Mouse (Mus musculus) olfactory bulb, adult 2 months (tissue): ENCODE measurements around the gene Map3k12. TPM values are rescaled to one million over a fixed set of nuclear protein-coding genes. Genes with fewer than 3 reads are reported as not detected.
A peak's percentile ranks its signal among the peaks of the same experiment; 100 is the strongest.

Source experiments
- H3K27ac ChIP-seq: fragments of 200-500 bp; 2 replicates; pipeline ENCODE4 v1.5.1; 2012; ENCODE audit warnings: low read depth, low read length; ENCODE audit not compliant: insufficient read depth
- H3K4me1 ChIP-seq: fragments of 200-500 bp; 2 replicates; pipeline ENCODE4 v1.6.1; 2012; ENCODE audit warnings: low read length; ENCODE audit not compliant: control insufficient read depth, insufficient read depth
- H3K4me3 ChIP-seq: fragments of 200-500 bp; 2 replicates; pipeline ENCODE4 v1.5.1; 2012; ENCODE audit warnings: mild to moderate bottlenecking, low read depth, low read length, moderate library complexity; ENCODE audit not compliant: insufficient read depth
- CTCF ChIP-seq: fragments of 200-500 bp; IDR thresholded peaks from 2 replicates; pipeline ENCODE4 v1.5.1; 2012; ENCODE audit warnings: low read depth, mild to moderate bottlenecking, low read length, moderate library complexity; ENCODE audit not compliant: insufficient read depth
- POLR2A ChIP-seq: fragments of 200-500 bp; IDR thresholded peaks from 2 replicates; pipeline ENCODE4 v1.6.1; 2012; ENCODE audit warnings: mild to moderate bottlenecking, low read depth, low read length, moderate library complexity; ENCODE audit not compliant: insufficient read depth
- whole genome bisulfite sequencing: fragments of 180-500 bp; shearing (Covaris S2); methylation state at CpG from one replicate; pipeline ENCODE4 v1.1.7; 2018; 5-methylcytosine and 5-hydroxymethylcytosine counted together
- polyA plus RNA-seq: library from polyadenylated mRNA; stranded (reverse); fragments of >200 nt; gene quantifications from 2 replicates; pipeline ENCODE4 v1.2.4, GENCODE M21; 2012; ENCODE audit warnings: low replicate concordance; ENCODE audit not compliant: missing spikeins, insufficient read depth, insufficient read length

Map3k12 gene
- polyA plus RNA-seq, 1 experiment: not detected

DNA sequence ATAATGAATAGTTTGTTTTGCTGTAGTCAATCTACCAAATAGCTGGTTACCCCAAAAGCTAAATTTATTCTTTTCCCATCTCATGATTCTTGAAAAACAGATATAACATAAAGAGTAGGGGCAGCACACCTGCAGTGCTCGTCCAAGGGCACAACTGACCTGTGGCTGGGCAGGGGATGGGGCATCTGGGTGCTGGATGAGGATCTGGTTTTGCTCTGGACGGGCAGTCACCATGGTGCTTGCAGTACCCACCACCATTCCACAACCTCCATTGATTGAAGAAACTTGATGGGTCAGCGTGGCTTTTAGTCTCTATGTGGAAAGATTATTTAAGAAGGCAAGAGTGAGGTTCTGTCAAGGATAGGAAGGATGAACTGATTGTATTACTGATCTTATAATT, 29.4 kb upstream of the Map3k12 start:
- 72% methylated on average over 3 of the region's 3 CpGs for WGBS
- TF ChIP-seq CTCF (no peak), POLR2A (no peak)
- Histone ChIP-seq H3K4me3 (no peak overlapping the region), H3K4me1 (peaks cover 5% of the 10 kb centered on the region), H3K27ac (no peak overlapping the region)

DNA sequence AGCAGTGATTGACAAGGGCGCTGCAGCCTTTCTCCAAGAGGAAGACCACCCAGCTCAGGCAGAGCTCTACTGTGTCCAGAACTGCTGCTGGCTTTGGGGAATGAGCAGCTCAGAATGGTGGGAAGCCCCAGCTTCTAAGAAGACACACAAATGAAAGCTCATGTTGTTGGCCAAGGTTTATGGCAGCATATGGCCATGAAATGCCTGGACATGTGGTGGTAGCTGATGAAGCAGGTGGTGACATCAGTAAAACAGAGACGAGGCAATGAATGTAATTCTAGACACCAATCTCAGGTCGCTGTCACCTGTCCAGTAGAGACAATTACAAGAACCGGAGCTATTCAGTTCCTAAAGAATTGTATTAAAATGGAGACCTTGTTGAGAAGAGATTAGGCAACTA, 27.9 kb upstream of the Map3k12 start:
- TF ChIP-seq CTCF (no peak), POLR2A (no peak)
- WGBS: 93% methylated on average over 4 of the region's 4 CpGs
- Histone ChIP-seq H3K4me3 (no peak overlapping the region), H3K27ac (no peak overlapping the region), H3K4me1 (peaks cover 5% of the 10 kb centered on the region)

DNA sequence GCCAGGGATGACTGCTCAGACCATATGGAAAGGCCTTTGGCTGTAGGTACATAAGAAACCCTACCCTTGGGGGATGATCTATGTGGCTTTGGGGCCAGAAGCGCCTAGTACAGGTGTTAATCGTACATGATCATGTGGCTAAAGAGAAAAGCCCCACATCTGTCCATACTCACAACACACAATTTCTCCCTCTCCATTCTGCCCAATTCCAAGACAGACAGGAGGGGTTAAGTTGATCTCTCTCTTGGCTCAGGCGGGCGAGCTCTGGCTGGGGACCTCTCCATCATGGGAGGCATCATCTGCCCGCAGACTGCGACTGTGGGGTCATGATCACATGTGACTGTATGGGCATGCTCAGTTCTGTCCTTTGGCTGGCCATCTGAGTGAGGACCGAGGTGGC, 17.1 kb upstream of the Map3k12 start:
- 93% methylated on average over 7 of the region's 7 CpGs for WGBS
- no peaks in the 10 kb centered on the region for H3K4me1 ChIP-seq
- no peak overlapping the region for H3K4me3 ChIP-seq
- TF ChIP-seq CTCF (no peak), POLR2A (no peak)
- no peak overlapping the region for H3K27ac ChIP-seq

DNA sequence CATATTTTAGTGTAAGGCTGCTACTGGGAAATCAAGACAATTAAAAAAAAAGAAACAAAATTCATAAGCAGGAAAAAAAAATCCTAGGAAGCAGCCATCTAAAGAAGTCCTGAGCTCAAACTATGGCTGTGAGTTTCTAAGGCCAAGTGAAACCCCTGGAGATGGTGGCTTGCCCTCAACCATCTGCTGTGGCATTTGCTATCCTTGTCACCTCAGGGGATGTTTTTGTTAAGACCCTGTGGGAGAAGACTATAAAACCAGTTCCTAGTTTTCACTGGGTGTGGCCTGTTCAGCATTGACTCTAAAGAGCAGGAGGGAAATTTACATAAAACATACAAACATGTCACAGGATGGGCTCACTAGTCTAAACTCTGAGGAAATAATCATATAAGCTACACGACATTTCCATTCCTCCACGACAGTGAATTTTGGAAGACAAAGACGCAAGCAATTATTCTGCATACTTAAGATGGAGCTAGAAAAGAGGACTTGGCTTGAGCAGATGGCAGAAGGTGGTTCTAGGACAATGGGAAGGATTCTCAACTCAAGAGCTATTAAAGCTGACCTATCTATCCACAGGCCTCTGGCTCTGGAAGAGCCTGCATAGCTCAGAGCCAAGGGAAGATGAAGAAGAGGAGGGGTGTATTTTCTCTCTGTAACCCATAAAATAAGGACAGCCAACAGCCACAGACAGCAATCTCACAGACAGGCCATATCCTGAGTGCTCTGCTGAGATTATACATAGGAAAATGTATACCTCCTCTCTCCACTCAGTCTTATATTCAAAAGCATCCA, 15.4 kb upstream of the Map3k12 start:
- Histone ChIP-seq H3K4me1 (no peaks in the 10 kb centered on the region), H3K4me3 (no peak overlapping the region), H3K27ac (no peak overlapping the region)
- WGBS: 88% methylated on average over 3 of the region's 3 CpGs
- no peak for TF ChIP-seq CTCF
- TF ChIP-seq POLR2A: no peak

DNA sequence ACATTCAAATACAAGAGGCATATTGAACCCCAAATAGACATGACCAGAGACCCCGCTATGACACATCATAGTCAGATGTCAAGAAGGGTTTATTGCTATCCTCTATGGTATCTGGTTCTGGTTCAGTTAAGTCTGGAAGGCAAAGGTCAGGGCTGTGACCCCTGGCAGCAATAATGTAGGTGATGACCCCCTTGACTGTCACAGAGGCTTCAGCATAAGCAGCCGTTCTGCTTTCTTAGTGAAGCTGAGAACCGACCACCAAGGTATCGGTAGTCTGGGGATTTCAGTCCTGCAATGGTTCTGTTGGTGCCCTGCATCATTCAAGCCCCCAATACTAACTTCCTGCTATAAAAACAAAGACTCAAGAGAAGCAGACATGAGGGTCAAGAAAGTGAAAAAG, 14.7 kb upstream of the Map3k12 start:
- TF ChIP-seq POLR2A (no peak), CTCF (no peak)
- Histone ChIP-seq H3K4me1 (no peaks in the 10 kb centered on the region), H3K27ac (no peak overlapping the region), H3K4me3 (no peak overlapping the region)
- 93% methylated on average over 4 of the region's 4 CpGs for WGBS

DNA sequence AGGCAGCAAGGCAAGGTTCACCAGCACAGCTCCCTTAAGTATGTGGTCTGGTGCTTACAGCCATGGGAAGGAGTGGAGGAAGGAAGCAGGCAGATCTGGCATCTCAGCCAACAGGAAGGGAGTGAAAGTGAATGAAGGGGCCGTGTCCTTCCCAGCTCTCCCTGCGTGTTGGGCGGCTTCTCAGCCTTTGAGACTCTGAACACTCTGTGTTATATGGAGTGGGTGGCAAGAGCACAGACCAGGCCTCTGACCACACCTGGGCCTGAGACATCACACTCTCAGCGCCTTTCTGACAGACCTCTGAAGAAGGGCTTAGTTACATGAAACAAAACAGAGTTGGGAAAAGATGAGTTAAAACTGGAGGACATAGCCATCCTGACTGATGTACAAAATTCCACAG, 13.7 kb upstream of the Map3k12 start:
- no peaks in the 10 kb centered on the region for H3K4me1 ChIP-seq
- H3K27ac ChIP-seq: no peak overlapping the region
- H3K4me3 ChIP-seq: no peak overlapping the region
- TF ChIP-seq CTCF (no peak), POLR2A (no peak)
- WGBS: 85% methylated on average over 4 of the region's 4 CpGs

DNA sequence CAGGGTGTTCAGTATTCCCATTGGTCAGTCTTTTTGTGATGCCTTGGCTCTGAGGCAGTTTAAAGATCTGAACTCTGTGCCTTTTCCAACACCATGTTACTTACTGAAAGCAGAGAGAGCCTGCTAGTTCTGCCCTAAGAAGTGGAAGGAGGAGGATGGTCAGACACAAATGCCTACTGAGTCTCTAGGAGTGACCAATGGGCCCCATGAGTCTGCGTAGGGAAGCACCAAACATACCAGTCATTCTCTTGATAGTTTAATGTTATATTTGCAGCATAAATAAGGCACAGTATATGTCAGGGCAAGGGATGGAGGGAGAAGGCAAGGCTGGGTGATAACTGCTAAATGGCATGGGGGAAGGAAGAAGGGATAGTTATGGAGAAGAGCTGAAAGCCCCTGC, 11.5 kb upstream of the Map3k12 start:
- Histone ChIP-seq H3K4me3 (no peak overlapping the region), H3K4me1 (no peaks in the 10 kb centered on the region), H3K27ac (no peak overlapping the region)
- TF ChIP-seq POLR2A: no peak
- TF ChIP-seq CTCF: no peak
- 97% methylated on average over 1 of the region's 1 CpGs for WGBS

DNA sequence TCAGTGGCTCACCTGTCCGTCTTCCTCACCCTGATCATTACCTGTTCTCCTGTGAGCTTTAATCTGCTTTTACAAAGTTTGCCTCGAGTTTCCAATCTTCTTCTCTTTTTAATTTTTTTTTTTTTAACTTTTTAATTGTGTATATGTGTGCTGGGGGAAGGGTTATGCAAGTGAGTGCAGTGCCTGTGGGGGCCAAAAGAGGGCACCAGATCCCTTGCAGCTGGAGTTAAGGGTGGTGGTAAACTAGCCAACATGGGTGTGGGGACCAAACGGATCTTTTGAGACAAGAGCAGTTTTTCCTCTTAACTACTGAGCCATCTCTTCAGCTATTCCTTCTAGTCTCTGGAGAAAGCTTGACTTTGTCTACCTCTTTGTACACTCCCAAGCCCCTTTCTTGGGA, 11.1 kb upstream of the Map3k12 start:
- Histone ChIP-seq H3K27ac (no peak overlapping the region), H3K4me3 (no peak overlapping the region), H3K4me1 (no peaks in the 10 kb centered on the region)
- no peak for TF ChIP-seq POLR2A
- TF ChIP-seq CTCF: 0 out of 2 replicates have a peak, but pooled peaks have one; percentile 14
- 70% methylated on average over 3 of the region's 3 CpGs for WGBS

DNA sequence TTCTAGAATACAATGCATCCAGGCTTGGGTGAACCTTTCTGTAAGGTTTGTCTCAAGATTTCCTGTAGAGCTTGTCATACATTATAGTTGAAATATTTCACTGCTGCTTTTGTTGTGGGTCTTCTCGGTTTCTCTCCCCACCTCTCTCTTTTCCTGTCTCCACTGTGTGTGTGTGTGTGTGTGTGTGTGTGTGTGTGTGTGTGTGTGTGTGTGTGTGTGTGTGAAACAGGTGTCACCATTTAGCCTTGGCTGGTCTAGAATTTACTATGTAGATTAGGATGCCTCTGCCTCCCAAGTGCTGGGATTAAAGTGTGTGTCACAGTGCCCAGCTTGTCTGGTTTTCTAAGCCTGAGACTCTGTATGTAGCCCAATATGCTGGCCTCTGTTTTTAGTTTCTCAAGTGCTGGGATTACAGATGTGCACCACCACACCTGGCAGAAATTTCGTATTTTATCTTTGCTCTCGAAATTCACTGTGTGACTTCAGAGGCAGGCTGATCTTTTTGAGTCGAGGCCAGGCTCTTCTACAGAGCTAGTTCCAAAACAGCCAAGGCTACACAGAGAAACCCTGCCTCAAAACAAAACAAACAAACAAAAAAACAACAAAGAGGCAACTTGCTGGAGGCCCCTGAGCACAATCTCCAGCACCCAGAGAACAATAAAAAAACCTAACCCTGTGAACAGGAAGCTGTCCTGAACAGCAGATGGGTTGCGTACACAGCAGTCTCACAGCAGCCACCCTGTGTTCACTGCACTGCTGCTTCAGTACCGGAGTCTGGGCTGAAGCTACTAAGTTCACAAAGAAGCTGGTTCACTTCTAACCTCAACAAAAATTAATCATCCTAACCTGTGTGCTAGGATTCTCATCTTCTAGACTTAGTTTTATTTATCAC, 9.5 kb upstream of the Map3k12 start:
- H3K4me1 ChIP-seq: no peaks in the 10 kb centered on the region
- no peak overlapping the region for H3K4me3 ChIP-seq
- H3K27ac ChIP-seq: no peak overlapping the region
- TF ChIP-seq POLR2A (no peak), CTCF (no peak)
- WGBS: 82% methylated on average over 6 of the region's 6 CpGs
